Comparison of ENCODE assay signal across 6 mouse cellular contexts in the genomic region with DNA sequence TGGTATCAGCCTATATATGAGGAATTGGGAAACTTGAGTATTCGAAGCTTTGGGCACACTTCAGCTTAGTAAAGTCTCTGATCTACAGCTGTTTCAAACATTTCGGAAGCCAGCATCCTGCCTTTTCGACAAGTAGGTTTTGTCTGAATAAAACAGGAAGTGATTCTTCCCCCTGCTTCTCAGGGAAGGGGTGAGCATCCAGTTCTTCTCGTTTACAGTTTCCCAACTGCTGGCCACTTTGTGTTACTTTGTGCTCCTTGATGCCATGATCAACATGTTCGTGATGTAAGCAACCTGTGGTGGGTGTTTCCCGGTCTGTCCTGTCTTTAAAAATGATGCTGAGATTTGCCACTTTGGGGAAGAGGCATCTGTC. TPM values are rescaled to one million over a fixed set of nuclear protein-coding genes. Genes with fewer than 3 reads are reported as not detected.
A peak's percentile ranks its signal among the peaks of the same experiment; 100 is the strongest.
DNase-seq lines count a peak whose midpoint lies in the region; ATAC-seq and TF ChIP-seq lines count a peak whose summit lies in the region.
"Not testable (repeated sequence)": the region's sequence is repeated elsewhere in the genome, so short reads cannot be mapped to it uniquely, and the experiment has no call there.

No protein-coding gene starts in this region.

- DNase-seq in CH12.LX (ENCODE audit: extremely low read depth), result peak; percentile 51
- not testable (repeated sequence) for DNase-seq in liver, adult 2 months (ENCODE audit: extremely low read depth, low read depth, low spot score)

- H3K9ac ChIP-seq in CH12.LX (ENCODE audit: insufficient read depth, low read depth); kidney, embryonic 15.5 days; liver, adult 2 months (ENCODE audit: low read depth, low read length): not testable (repeated sequence)

- H3K27me3 ChIP-seq in CH12.LX (replicated peaks); kidney, embryonic 15.5 days; liver, adult 2 months (ENCODE audit: control insufficient read depth, insufficient read depth, low read length); small intestine, adult 2 months (ENCODE audit: control insufficient read depth, insufficient read depth, low read length): not testable (repeated sequence)

- in situ Hi-C loops in CH12.LX (cut with MboI; ENCODE audit: low pct_ligation_motif_present, low pct_unique_long_range_greater_than_20kb, low sequenced_read_pairs), result not testable (repeated sequence)

- peaks cover 13 to 42% of the 10 kb centered on the region in 2 experiments for H3K36me3 ChIP-seq in CH12.LX (replicated peaks in 1 of 2; ENCODE audit: control insufficient read depth in 1 of 2, insufficient read depth in 1 of 2, low read length in 1 of 2)
- H3K36me3 ChIP-seq in kidney, embryonic 15.5 days, result peaks cover 26% of the 10 kb centered on the region; the same call in 1 of the 2 replicates
- H3K36me3 ChIP-seq in liver, adult 2 months (ENCODE audit: control insufficient read depth, insufficient read depth, low read length), result not testable (repeated sequence)
- peaks cover 51% of the 10 kb centered on the region for H3K36me3 ChIP-seq in small intestine, adult 2 months (ENCODE audit: control insufficient read depth, insufficient read depth, low read length)

- peak overlapping the region; percentile 90 for H3K4me2 ChIP-seq in CH12.LX (ENCODE audit: insufficient read depth, low read depth, poor library complexity, severe bottlenecking)
- not testable (repeated sequence) for H3K4me2 ChIP-seq in kidney, embryonic 15.5 days

- TF ChIP-seq RAD21 in CH12.LX (IDR thresholded peaks at IDR 0.05; ENCODE audit: low read depth, low read length), result not testable (repeated sequence)

- H3K27ac ChIP-seq in CH12.LX (ENCODE audit: insufficient read depth, low read depth), result 0 out of 2 replicates have a peak overlapping the region, but pooled peaks have one; percentile 3
- H3K27ac ChIP-seq in kidney, embryonic 15.5 days, result peak overlapping the region; percentile 64
- peak overlapping the region; percentile 87; the same call in 1 of the 2 replicates for H3K27ac ChIP-seq in liver, adult 2 months (replicated peaks; ENCODE audit: insufficient read depth, low read depth, low read length)
- peak overlapping the region; percentile 67; the same call in 1 of the 2 replicates for H3K27ac ChIP-seq in small intestine, adult 2 months (ENCODE audit: insufficient read depth, low read depth, low read length)

- not testable (repeated sequence) for TF ChIP-seq CTCF in CH12.LX (conservative IDR thresholded peaks at IDR 0.05 in 1 of 2, IDR thresholded peaks at IDR 0.05 in 1 of 2; ENCODE audit: low read depth in 2 of 2, low read length in 2 of 2); liver, adult 2 months (IDR thresholded peaks at IDR 0.05; ENCODE audit: low read depth, low read length); small intestine, adult 2 months (IDR thresholded peaks at IDR 0.05; ENCODE audit: extremely low read depth, insufficient read length, insufficient replicate concordance, low read depth, low read length)

- WGBS in kidney, embryonic 15.5 days, result 56% methylated on average over 6 of the region's 6 CpGs
- 71% methylated on average over 6 of the region's 6 CpGs for WGBS in liver, adult 2 months
- 70% methylated on average over 6 of the region's 6 CpGs for WGBS in small intestine, adult 2 months

- not testable (repeated sequence) for TF ChIP-seq POLR2A in CH12.LX (IDR thresholded peaks at IDR 0.05; ENCODE audit: low read depth, low read length); liver, adult 2 months (IDR thresholded peaks at IDR 0.05; ENCODE audit: extremely low read depth, insufficient read depth, low read length); small intestine, adult 2 months (IDR thresholded peaks at IDR 0.05; ENCODE audit: low read depth, low read length)

- dilution Hi-C loops in CH12.LX (cut with MboI; ENCODE audit: extremely low pct_ligation_motif_present, extremely low pct_unique_long_range_greater_than_20kb, low sequenced_read_pairs), result not testable (repeated sequence)

- H3K4me3 ChIP-seq in CH12.LX (replicated peaks in 1 of 3; ENCODE audit: low read depth in 2 of 3, low read length in 2 of 3, poor library complexity in 1 of 3); kidney, embryonic 15.5 days (replicated peaks); liver, adult 2 months (ENCODE audit: insufficient read depth, low read depth, low read length); small intestine, adult 2 months (ENCODE audit: low read depth, low read length): not testable (repeated sequence)

- peaks cover 0 to 39% of the 10 kb centered on the region in 2 experiments; a peak in 2 of 4 replicates for H3K4me1 ChIP-seq in CH12.LX (ENCODE audit: control insufficient read depth in 1 of 2, insufficient read depth in 2 of 2)
- peaks cover 32% of the 10 kb centered on the region for H3K4me1 ChIP-seq in kidney, embryonic 15.5 days
- peaks cover 16% of the 10 kb centered on the region for H3K4me1 ChIP-seq in liver, adult 2 months (ENCODE audit: control insufficient read depth, insufficient read depth, low read length)
- H3K4me1 ChIP-seq in small intestine, adult 2 months (ENCODE audit: control insufficient read depth, insufficient read depth, insufficient read length, low read length), result not testable (repeated sequence)

- peak; percentile 90 for ATAC-seq in granulocyte monocyte progenitor cell, adult 5-6 weeks (replicated peaks; ENCODE audit: poor library complexity, severe bottlenecking)
- ATAC-seq in kidney, embryonic 15.5 days (replicated peaks; ENCODE audit: low FRiP score), result not testable (repeated sequence)
- ATAC-seq in megakaryocyte, adult 5-6 weeks (ENCODE audit: poor library complexity, severe bottlenecking), result peak; percentile 67

- not testable (repeated sequence) for TF ChIP-seq EP300 in CH12.LX (IDR thresholded peaks at IDR 0.05; ENCODE audit: low read length)

- H3K9me3 ChIP-seq in CH12.LX (replicated peaks; ENCODE audit: low read length); kidney, embryonic 15.5 days (replicated peaks): not testable (repeated sequence)

- not testable (repeated sequence) for H3K79me2 ChIP-seq in CH12.LX (replicated peaks; ENCODE audit: control insufficient read depth, extremely low read depth, insufficient read depth, poor library complexity, severe bottlenecking); liver, adult 2 months (ENCODE audit: control insufficient read depth, insufficient read depth, low read length)

TF ChIP-seq in CH12.LX, 34 proteins besides CTCF, POLR2A, EP300 and RAD21:
- peak; percentile 41; the same call in 1 of the 2 replicates for TF ChIP-seq MXI1 (IDR thresholded peaks at IDR 0.05; ENCODE audit: low read depth, low read length)
- TF ChIP-seq ZMIZ1 (IDR thresholded peaks at IDR 0.05; ENCODE audit: low read depth, low read length), result 0 out of 2 replicates have a peak, but pooled peaks have one; percentile 43
- TF ChIP-seq ELF1 (IDR thresholded peaks at IDR 0.05; ENCODE audit: low read depth, low read length), result peak; percentile 34; the same call in 1 of the 2 replicates
- peak; percentile 47; the same call in 1 of the 2 replicates for TF ChIP-seq SIN3A (IDR thresholded peaks at IDR 0.05; ENCODE audit: low read length)
- 0 out of 2 replicates have a peak, but pooled peaks have one; percentile 4 for TF ChIP-seq MEF2A (IDR thresholded peaks at IDR 0.05; ENCODE audit: borderline replicate concordance, low read depth, low read length)

RNA-seq across cellular contexts. Expression of gene Ipmk, which starts 36.0 kb away (rescaled TPM):
- total RNA-seq in CH12.LX (2012; rRNA removed) (14.7 and 15.2 TPM in 2 replicates), CH12.LX (2014; rRNA removed) (21.8 and 23.8 TPM in 2 replicates)
- 24.0 and 27.1 TPM in 2 replicates for polyA plus RNA-seq in CH12.LX (2012; ENCODE audit: insufficient read length, low read depth)
- 20.5 and 25.2 TPM in 2 replicates for total RNA-seq in granulocyte monocyte progenitor cell, adult 5-6 weeks (2014; fragmentation: Nextera tagmentation)
- total RNA-seq in granulocyte monocyte progenitor cell, adult 5-6 weeks (2017), result 24.4 and 28.6 TPM in 2 replicates
- polyA plus RNA-seq in kidney, embryonic 15.5 days (2015; fragmentation: Nextera tagmentation; extraction: Ambion mirVana), result 14.3 and 18.6 TPM in 2 replicates
- total RNA-seq in liver, adult 2 months (2014; rRNA removed), result 46.2 and 54.8 TPM in 2 replicates
- 11.6 and 13.7 TPM in 2 replicates for polyA plus RNA-seq in liver, adult 2 months (2012; rRNA removed)
- total RNA-seq in megakaryocyte, adult 5-6 weeks (2015), result 46.7 and 49.8 TPM in 2 replicates
- total RNA-seq in megakaryocyte, adult 5-6 weeks (2017), result 53.6 and 55.4 TPM in 2 replicates
- polyA plus RNA-seq in small intestine, adult 2 months (2012; rRNA removed), result 35.2 and 111 TPM in 2 replicates

RNA-seq across cellular contexts. Expression of gene Cisd1, which starts 38.8 kb away (rescaled TPM):
- total RNA-seq in CH12.LX (2012; rRNA removed), result 111 and 113 TPM in 2 replicates
- total RNA-seq in CH12.LX (2014; rRNA removed), result 100 and 115 TPM in 2 replicates
- polyA plus RNA-seq in CH12.LX (2012; ENCODE audit: insufficient read length, low read depth), result 78.9 and 81.8 TPM in 2 replicates
- 33.2 and 35.9 TPM in 2 replicates for total RNA-seq in granulocyte monocyte progenitor cell, adult 5-6 weeks (2014; fragmentation: Nextera tagmentation)
- 12.7 and 13.5 TPM in 2 replicates for total RNA-seq in granulocyte monocyte progenitor cell, adult 5-6 weeks (2017)
- polyA plus RNA-seq in kidney, embryonic 15.5 days (2015; fragmentation: Nextera tagmentation; extraction: Ambion mirVana), result 131 and 136 TPM in 2 replicates
- total RNA-seq in liver, adult 2 months (2014; rRNA removed), result 159 and 205 TPM in 2 replicates
- polyA plus RNA-seq in liver, adult 2 months (2012; rRNA removed), result 209 and 211 TPM in 2 replicates
- 42.5 and 45.0 TPM in 2 replicates for total RNA-seq in megakaryocyte, adult 5-6 weeks (2015)
- total RNA-seq in megakaryocyte, adult 5-6 weeks (2017), result 15.2 and 22.8 TPM in 2 replicates
- 47.2 and 75.8 TPM in 2 replicates for polyA plus RNA-seq in small intestine, adult 2 months (2012; rRNA removed)

Comparison
In these comparisons a context has a peak if more than half of its experiments do, and no peak if none do; other contexts are left out.
1. H3K27ac ChIP-seq: peak in every context shown above with its lines; median percentile 87 in liver, adult 2 months; 67 in small intestine, adult 2 months; 64 in kidney, embryonic 15.5 days; 3 in CH12.LX.